Mouse (Mus musculus) adrenal gland, adult (tissue): ENCODE results near the gene Ahdc1.
A peak's percentile ranks its signal among the peaks of the same experiment; 100 is the strongest.

ENCODE experiments used
- DNase-seq, 2 experiments: peaks; one replicate each; pipeline ENCODE4 v3.0.0; 2022 to 2023; ENCODE audit warnings: low spot score in 1 of 2; ENCODE audit not compliant: inconsistent age in 2 of 2

Gene Ahdc1

DNA sequence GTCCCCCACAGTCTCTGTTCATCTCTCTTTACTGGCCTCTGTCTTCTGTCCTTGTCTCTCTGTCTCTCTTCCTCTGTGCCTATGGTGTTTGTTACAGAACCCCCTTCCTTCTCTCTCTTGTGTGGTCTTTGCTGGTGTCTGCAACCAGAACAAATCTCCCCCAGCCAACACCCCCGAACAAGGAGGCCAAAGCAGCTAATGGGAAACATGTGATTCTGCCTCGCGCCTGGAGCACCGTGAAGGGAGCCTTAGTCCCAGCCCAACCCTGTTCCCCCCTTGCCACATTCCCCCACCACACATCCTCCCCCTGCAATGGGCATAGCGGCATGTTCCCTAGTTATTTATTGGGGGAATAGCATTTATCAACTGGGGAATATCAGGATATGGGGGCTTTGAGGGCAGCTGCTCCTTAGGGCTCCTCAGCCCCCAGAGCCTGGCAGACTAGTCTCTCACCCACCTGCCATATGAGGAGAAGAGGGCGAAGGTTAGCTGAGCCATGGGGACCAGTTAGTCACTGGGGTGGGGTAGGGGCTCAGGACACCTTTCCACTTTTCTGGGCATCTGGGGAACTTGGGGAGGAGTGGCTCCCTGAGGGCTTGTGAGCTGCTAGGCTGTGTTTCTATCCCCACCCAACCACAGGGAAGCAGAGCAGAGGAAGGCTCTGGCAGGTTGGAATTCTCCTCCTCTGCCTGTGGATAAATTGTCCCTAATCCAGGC is 41.1 kb downstream of the Ahdc1 start:
- no peak for DNase-seq

DNA sequence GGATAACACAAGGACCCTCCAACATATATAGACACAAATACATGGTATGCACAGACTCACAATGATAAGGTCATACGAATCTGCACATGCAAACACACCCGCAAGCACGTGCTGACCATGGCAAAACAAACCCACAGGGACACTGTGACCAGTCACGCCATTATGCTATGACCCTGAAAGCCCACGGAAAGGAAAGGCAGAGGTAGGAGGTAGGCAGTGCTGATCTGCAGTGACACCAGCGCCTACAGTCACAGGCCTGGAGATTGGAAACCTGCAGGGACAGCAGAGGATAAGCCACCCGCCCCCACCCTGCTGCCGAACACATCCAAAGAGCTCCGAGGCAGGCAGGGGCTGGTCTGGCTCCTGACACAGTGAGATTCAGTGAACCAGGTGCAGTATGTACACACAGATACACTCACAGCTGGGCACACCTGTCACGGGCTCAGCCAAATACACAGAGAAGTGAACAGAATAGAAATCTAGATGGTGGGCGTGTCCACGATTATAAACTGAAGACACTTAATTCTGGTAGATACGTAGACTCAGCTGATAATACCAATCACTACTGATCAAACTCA is 42.0 kb downstream of the Ahdc1 start:
- DNase-seq: no peak

DNA sequence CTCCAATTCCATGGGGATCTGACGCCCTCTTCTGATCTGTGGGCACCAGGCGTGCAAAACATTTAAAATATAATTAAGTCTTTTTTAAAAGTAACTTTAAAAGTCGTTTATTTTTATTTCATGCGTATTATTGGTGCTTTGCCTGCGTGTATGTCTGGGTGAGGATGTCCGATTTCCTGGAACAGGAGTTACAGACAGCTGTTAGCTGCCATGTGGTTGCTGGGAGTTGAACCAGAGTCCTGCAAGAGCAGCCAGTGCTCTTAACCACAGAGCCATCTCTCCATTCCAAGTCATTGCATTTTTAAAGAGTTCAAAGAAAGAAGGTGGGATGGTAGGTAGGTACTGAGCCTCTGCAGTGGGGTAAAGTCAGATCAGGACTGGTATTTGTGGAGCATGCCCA is 43.5 kb downstream of the Ahdc1 start:
- DNase-seq: no peak

DNA sequence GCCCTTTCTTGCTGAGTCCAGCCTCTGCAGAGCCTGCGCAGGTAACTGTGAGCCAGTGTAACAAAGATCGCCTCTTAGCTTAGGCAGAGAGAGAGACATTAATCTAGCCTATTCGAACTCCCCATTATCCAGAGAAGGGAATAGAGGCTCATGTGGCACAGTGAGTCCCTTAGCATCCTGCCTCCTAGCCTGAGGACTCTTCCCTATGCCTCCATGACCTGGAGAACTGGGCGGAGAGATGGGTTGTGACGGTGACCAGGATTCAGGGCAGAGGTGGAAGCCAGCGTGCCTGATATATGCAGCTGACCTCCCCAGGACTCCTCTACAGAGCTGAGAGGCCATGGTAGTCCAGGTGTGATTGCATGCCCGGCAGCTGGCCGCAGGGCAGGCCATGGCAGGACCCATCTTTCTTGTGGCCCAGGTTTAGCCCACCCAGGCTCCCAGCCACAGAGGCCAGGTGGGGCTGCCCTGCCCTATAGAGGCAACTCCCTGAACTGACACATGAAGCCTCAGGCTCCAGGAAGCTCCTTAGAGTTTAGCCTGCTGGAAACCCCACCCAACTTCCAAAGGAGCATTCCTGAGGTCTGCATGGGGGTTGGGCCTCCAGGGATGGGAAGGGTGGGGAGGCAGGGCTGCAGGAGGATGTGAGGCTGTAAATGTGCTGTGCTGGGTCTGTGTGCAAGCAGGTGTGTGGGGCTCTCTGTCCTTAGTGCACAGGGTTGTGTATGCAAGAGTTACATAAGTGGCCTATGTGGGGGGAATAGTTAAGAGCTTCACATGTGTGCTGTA is 44.3 kb downstream of the Ahdc1 start:
- peak; percentile 44 to 81 for DNase-seq

DNA sequence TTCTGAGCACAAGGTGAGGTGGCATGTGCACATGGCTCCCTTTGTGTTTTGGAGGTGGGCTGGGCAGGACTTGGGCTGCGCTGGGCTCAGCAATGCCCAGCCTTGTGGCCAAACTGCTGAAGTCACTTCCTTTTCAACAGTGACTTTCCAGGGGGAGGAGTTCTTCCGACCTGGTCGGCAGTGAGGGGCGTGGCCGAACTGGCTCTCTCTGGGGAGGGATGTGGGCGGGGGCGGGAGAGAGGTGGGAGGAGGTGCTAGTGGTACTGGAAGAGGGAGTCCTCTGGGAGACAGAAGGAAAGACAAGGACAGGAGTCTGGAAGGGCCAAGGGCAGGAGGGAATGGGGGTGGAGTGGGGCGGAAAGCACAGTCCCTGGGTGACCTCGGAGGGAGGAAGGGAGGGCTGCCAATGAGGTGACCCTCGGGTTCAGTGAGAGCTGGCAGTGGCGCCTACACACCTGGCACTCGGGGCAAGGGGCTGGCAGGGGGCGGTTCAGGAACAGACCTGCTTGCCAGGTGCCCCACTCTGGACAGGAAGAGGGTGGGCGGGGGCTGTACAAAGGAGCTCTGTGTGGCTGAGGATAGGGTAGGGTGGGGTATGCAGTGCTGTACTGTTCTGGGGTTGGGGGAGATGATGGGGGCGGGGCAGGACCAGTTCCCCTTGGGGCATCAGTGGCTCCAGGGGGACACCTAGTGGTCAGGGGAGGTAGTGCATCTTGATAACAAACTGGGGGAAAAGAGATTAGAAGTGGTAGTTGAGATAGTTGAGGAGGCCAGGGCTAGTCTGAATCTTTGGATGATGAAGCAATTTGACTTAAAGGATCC is 45.2 kb downstream of the Ahdc1 start:
- DNase-seq: peak; percentile 91 to 94

DNA sequence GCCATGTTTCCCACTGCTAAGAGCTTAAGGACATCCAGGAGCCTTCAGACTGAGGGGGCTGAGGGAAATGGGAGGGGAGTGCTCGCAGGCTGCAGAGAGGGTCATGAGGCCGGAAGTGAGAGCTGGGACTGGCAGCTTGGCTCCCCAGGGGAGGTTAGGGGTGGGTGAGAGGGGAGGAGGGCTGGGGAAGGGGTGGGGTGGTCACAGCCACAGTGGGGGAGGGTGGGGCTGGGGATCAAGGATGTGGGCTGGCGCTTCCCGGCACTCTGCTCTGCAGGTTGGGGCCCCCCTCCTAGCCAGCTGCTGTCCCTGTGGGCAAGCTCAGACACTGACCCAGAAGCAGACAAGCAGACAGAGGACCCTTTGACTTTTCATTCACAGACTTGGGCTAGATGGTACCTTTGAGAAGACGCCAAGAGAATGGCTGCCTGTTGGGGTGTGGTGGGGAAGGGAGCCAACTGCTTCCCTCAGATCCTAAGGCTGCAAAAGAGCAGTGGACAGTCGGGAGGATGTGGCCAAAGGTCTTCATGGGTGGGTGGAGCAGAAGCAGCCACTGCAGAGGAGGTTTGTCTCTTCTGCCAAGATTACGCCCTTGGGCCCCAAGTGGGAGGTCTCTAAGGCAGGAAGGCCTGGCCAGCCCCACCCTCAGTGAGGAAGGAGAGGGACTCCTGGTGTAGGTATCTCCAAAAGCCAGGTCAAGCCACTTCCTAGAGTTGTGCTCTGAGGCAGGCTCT is 46.5 kb downstream of the Ahdc1 start:
- peak in 1 of 2 experiments; percentile 81 for DNase-seq

DNA sequence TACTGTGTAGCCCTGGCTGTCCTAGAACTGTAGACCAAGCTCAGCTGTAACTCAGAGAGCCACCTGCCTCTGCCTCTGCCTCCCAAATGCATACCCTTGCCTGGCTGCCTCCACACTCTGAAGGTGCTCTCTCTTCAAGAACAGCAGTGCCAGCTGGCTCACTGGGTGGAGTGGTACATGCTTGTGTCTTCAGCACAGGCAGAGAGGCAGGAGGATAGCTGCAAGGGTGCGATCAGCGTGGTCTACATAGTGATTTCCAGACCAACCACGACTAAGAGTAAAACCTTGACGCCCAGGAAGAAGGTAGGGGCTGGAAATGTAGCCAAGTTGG is 47.0 kb downstream of the Ahdc1 start:
- no peak for DNase-seq

DNA sequence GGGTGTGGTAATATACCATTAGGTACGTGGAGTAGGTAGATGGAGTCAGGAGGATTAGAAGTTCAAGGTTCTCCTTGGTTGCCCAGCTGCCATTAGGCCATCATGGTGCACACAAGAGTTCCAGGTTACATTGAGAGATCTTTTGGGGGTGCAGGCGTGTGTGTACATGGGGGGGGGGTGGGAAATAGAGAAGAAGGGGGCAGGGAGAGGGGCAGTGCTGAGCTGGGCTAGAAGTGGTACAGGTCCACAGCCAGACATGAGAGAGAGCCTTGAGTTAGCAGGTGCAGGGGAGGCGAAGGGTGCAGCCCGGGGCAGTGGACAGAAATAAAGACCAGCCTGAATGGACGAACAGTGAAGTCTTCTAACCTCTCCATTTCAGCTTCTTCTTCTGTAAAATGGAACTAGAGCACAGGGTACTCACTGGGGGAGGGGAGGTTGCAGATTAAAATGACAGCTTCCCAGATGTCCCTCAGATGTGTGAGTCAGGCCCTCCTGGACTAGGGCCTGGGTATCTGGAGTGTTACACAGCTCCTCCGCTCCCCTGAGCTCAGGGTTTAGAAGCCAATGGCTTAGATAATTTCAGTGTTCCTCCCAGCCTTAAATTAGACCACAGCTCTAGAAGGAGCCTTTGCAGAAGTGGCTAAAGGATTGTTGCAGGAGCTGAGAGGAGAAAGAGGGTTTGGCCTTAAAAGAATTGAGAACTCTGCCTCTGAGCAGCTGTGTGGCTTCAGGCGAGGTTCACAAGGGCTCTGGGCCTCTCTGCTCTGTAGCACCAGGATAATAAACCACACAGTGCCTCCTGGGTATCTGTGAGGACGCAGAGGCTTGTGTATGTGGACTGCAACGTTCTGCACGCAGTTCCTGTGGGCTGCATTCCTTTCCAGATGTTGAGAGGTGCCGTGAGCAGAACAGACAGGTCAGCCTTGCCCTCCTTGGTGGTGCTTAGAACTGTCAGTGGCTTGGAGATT is 47.7 kb downstream of the Ahdc1 start:
- DNase-seq: peak; percentile 56 to 65

DNA sequence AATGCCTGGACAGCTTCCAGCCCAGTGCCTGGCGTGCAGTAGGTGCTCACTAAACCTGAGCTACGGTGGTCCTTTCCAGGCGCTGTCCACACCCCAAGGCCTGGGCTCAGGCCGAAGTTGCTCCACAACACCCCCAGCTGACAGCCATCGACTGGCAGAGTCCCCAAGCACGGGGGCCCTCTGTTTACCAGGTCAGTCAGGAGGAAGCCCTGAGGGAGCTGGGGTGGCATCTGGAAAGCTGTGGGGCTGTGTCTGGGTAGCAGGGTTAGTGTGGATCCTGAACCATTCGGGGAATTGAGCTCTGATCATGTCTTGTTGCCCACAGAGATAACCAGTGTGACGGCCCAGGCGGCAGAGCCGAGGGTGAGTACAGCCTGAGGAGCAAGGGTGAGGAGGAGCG is 49.6 kb downstream of the Ahdc1 start:
- peak; percentile 22 to 60 for DNase-seq

DNA sequence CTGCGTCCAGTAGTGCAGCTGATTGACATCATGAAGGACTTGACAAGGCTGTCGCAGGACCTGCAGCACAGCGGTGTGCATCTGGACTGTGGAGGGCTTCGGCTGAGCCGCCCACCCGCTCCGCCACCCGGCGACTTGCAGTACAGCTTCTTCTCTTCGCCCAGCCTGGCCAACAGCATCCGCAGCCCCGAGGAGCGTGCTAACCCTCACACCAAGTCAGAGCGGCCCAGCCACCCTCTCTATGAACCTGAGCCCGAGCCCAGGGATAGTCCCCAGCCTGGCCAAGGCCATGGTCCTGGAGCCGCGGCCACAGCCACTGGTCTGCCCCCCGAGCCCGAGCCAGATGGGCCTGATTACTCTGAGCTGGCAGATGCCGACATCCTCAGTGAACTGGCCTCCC is 50.7 kb downstream of the Ahdc1 start:
- peak in 1 of 2 experiments; percentile 31 for DNase-seq

DNA sequence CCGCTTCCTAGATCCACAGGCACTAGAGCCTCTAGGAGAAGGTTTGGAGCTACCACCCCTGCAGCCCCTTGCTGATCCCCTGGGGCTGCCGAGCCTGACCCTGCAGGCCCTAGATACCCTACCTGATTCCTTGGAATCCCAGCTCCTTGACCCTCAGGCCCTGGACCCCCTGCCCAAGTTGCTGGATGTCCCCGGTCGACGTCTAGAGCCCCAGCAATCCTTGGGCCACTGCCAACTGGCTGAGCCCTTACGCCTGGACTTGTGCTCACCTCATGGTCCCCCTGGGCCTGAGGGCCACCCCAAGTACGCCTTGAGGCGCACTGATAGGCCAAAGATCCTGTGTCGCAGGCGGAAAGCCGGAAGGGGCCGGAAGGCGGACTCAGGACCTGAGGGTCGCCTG is 51.2 kb downstream of the Ahdc1 start:
- DNase-seq: no peak

DNA sequence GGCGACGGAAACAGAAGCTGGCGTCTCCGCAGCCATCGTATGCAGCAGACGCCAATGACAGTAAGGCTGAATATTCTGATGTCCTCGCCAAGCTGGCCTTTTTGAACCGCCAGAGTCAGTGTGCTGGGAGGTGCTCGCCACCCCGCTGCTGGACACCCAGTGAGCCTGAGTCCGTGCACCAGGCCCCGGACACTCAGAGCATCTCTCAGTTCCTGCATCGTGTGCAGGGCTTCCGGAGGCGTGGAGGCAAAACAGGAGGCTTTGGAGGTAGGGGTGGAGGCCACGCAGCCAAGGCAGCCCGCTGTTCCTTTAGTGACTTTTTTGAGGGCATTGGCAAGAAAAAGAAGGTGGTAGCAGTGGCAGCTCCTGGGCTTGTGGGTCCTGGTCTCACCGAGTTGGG is 52.1 kb downstream of the Ahdc1 start:
- no peak for DNase-seq

DNA sequence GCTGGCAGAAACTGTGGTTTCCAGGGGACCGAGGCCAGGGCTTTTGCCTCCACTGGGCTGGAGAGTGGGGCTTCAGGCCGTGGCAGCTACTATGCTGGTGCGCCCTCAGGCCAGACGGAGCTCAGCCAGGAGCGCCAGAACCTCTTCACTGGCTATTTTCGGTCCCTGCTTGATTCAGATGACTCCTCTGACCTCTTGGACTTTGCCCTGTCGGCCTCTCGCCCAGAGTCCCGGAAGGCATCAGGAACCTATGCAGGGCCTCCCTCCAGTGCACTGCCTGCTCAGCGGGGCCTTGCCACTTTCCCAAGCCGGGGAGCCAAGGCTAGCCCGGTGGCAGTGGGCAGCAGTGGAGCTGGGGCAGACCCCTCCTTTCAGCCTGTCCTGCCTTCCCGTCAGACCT is 52.7 kb downstream of the Ahdc1 start:
- peak in 1 of 2 experiments; percentile 53 for DNase-seq

DNA sequence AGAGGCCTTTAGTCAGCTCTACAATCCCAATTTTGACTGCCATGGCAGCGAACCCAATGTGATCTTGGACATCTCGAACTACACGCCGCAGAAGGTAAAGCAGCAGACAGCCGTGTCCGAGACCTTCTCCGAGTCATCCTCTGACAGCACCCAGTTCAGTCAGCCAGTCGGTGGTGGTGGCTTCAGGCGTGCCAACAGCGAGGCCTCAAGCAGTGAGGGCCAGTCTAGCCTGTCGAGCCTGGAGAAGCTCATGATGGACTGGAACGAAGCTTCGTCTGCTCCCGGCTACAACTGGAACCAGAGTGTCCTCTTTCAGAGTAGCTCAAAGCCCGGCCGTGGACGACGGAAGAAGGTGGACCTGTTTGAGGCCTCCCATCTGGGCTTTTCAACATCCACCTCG is 53.7 kb downstream of the Ahdc1 start:
- DNase-seq: no peak

DNA sequence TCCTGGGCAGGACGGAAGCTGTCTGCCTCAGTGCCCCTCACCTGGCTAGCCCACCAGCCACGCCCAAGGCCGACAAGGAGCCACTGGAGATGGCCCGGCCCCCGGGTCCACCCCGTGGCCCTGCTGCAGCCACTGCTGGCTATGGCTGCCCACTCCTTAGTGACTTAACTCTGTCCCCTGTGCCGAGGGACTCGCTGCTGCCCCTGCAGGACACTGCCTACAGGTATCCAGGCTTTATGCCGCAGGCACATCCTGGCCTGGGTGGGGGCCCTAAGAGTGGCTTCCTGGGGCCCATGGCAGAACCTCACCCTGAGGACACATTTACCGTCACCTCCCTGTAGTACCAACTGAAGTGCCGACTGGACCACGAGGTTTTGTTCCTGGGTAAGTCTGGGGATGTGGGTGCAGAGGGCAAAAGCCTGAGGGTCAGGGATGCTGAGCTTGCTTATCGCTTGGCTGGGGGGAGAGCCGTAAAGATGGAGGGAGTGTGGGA is 54.9 kb downstream of the Ahdc1 start:
- DNase-seq: peak in 1 of 2 experiments; percentile 39

DNA sequence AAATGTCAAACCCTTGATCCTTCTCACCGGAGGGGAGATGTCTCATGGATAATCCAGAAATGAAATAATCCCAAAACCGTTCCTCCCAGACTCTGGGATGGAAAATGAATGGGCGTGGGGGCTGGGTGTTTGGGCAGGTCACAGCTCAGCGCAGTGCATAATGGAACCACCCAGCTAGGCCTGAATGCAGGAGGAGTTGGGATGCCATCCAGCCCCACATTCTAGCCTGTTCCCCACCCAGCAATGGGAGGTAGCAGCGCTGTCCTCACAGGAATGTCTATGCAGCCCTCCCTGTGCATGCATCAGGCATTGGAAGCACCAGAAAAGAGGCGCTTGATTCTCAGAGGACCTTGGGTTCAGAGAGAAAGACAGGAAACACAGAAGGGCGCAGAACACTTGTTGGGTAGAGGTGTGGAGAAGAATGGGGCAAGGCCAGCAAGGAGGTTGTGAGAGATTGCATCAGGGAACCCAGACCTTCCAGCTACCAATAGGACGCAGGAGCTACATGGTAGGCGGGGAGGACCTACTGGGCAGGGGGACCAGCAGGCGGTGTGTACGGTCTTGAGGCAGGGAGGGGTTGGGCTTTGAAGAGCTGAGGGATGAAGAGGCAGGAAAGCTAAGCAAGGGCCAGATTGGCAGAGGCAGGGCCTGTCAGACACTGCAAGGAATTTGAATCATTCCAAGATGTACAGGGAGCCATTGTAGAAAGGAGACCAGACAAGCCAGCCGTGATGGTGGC is 57.5 kb downstream of the Ahdc1 start:
- DNase-seq: peak; percentile 34 to 53

DNA sequence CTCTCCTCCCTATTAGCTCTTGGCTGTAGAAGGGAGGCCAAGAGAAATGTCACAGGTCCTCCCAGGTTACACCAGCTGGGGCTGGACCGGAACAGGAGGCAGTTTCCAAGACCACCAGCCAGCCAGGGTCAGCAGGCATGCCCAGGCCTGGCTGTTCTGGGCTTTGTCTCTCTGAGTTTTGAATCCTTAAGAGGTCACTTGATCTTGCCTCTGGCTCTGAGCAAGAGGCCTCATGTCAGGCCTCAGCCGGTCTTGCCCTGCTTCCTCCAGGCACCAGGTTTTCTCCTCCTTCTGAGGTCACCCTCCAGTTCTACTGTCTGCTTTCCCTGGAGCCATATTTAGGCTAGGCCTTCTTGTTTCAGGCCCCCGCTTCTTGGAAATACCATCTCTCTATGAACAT is 59.3 kb downstream of the Ahdc1 start:
- peak in 1 of 2 experiments; percentile 63 for DNase-seq

DNA sequence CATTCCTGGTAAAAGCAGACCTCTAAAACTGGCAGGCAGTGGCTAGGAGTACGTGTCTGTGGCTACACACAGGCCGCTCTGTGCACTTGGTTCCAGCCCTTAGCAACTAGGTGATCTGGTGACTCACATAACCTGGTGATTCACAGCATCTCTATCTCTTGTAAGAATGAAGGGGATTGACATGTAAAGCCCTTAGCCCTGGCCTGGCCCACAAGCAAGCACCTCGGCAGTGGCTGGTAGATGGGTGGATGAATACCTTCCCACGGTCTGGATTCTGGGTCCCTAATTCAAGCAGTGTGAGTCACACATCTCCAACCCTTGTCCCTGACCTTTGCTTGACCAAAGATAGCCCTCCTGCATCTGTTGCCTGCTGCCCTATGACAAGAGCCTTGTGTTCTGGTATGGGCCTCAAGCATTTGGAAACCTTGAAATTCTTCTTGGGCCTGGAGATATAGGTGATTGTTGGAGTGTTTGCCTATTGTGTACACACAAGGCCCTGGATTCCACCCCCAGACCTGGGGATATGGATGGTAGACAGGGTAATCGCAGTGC is 59.8 kb downstream of the Ahdc1 start:
- DNase-seq: peak in 1 of 2 experiments; percentile 71
